Mouse (Mus musculus): ENCODE measurements around the gene Ubap2. TPM values are rescaled to one million over a fixed set of nuclear protein-coding genes. Genes with fewer than 3 reads are reported as not detected.
A peak's percentile ranks its signal among the peaks of the same experiment; 100 is the strongest.

Ubap2 gene
- polyA plus RNA-seq, 1 experiment = 65.9 TPM

DNA sequence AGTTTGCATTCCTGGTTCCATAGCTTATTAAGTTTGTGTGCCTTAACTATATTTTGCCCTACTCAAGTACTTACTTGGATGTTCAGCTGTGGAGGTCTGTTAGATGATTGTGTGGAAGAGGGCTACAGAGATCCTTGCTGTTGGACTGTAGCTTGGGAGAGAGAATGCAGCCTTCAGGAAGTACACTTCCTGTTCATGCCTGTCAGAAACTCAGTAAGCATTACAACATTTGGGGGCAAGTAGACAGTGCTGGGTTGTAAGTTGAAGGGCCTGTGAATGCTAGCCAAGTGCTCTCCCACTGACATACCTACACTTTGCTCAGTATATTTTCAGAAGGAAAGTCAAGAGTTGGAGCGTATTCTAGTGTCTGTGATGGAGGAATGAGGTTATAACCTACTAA is 116.7 kb downstream of the Ubap2 start:
- TF ChIP-seq CTCF (IDR thresholded peaks at IDR 0.05; ENCODE audit: borderline replicate concordance, extremely low read depth, insufficient read depth, insufficient read length) (no peak), POLR2A (IDR thresholded peaks at IDR 0.05; ENCODE audit: borderline replicate concordance, extremely low read depth, insufficient read depth, insufficient read length, poor library complexity, severe bottlenecking) (no peak)
- DNase-seq (ENCODE audit: low read depth) = no peak

GRCm38 (mm10) chr4:41156961-41157360 is 118.0 kb downstream of the Ubap2 start:
- no peak for DNase-seq (ENCODE audit: low read depth)
- TF ChIP-seq POLR2A (IDR thresholded peaks at IDR 0.05; ENCODE audit: borderline replicate concordance, extremely low read depth, insufficient read depth, insufficient read length, poor library complexity, severe bottlenecking) (no peak), CTCF (IDR thresholded peaks at IDR 0.05; ENCODE audit: borderline replicate concordance, extremely low read depth, insufficient read depth, insufficient read length) (no peak)

- TF ChIP-seq CTCF (IDR thresholded peaks at IDR 0.05; ENCODE audit: borderline replicate concordance, extremely low read depth, insufficient read depth, insufficient read length) (no peak), POLR2A (IDR thresholded peaks at IDR 0.05; ENCODE audit: borderline replicate concordance, extremely low read depth, insufficient read depth, insufficient read length, poor library complexity, severe bottlenecking) (no peak)
- DNase-seq (ENCODE audit: low read depth) = peak; percentile 15
Measured at GRCm38 (mm10) chr4:41153146-41153545, 121.8 kb downstream of the Ubap2 start.

GRCm38 (mm10) chr4:41151186-41151585 is 123.8 kb downstream of the Ubap2 start:
- TF ChIP-seq POLR2A (IDR thresholded peaks at IDR 0.05; ENCODE audit: borderline replicate concordance, extremely low read depth, insufficient read depth, insufficient read length, poor library complexity, severe bottlenecking) (no peak), CTCF (IDR thresholded peaks at IDR 0.05; ENCODE audit: borderline replicate concordance, extremely low read depth, insufficient read depth, insufficient read length) (no peak)
- DNase-seq (ENCODE audit: low read depth) = no peak

GRCm38 (mm10) chr4:41149891-41150290 is 125.1 kb downstream of the Ubap2 start:
- no peak for DNase-seq (ENCODE audit: low read depth)
- TF ChIP-seq POLR2A (IDR thresholded peaks at IDR 0.05; ENCODE audit: borderline replicate concordance, extremely low read depth, insufficient read depth, insufficient read length, poor library complexity, severe bottlenecking) (no peak), CTCF (IDR thresholded peaks at IDR 0.05; ENCODE audit: borderline replicate concordance, extremely low read depth, insufficient read depth, insufficient read length) (no peak)

Other genes with a start within 250 kb of the Ubap2 start
- not detected in 2 replicates for gene Aqp7, start 227.0 kb downstream of the Ubap2 start, polyA plus RNA-seq (2012; rRNA removed)
- gene Aqp3, start 177.0 kb downstream of the Ubap2 start, polyA plus RNA-seq (2012; rRNA removed) = 1.4 and 4.3 TPM in 2 replicates
- gene Nol6, start 150.7 kb downstream of the Ubap2 start, polyA plus RNA-seq (2012; rRNA removed) = 51.5 and 57.4 TPM in 2 replicates
- 139 and 175 TPM in 2 replicates for gene Ube2r2, start 139.4 kb downstream of the Ubap2 start, polyA plus RNA-seq (2012; rRNA removed)
- gene Dcaf12, start 39.7 kb upstream of the Ubap2 start, polyA plus RNA-seq (2012; rRNA removed) = 55.0 and 63.3 TPM in 2 replicates
- gene Ubap1, start 73.9 kb upstream of the Ubap2 start, polyA plus RNA-seq (2012; rRNA removed) = 55.5 and 59.5 TPM in 2 replicates
- 4.2 TPM in 2 replicates for gene Kif24, start 189.7 kb upstream of the Ubap2 start, polyA plus RNA-seq (2012; rRNA removed)
- 37.8 and 41.5 TPM in 2 replicates for gene Nudt2, start 190.0 kb upstream of the Ubap2 start, polyA plus RNA-seq (2012; rRNA removed)
- gene AI464131, start 227.9 kb upstream of the Ubap2 start, polyA plus RNA-seq (2012; rRNA removed) = 4.0 and 8.3 TPM in 2 replicates
- 8.3 and 10.3 TPM in 2 replicates for gene 1110017D15Rik, start 242.2 kb upstream of the Ubap2 start, polyA plus RNA-seq (2012; rRNA removed)

All from brain, embryonic 14.5 days (tissue).